Mouse (Mus musculus) ES-Bruce4 (cell line): Measurements from ENCODE around the gene Fndc8.
"Not testable (repeated sequence)": the region's sequence is repeated elsewhere in the genome, so short reads cannot be mapped to it uniquely, and the experiment has no call there.

Experiments
- CTCF ChIP-seq: IDR thresholded peaks from one replicate; pipeline ENCODE4 v1.8.1; 2011; ENCODE audit warnings: low read depth, low read length
- EP300 ChIP-seq: IDR thresholded peaks from 2 replicates; pipeline ENCODE4 v1.6.1; 2011; ENCODE audit warnings: low read depth, low read length; ENCODE audit not compliant: insufficient read depth
- POLR2A ChIP-seq: IDR thresholded peaks from one replicate; pipeline ENCODE4 v1.8.1; 2011; ENCODE audit warnings: low read length; ENCODE audit not compliant: insufficient read depth

DNA sequence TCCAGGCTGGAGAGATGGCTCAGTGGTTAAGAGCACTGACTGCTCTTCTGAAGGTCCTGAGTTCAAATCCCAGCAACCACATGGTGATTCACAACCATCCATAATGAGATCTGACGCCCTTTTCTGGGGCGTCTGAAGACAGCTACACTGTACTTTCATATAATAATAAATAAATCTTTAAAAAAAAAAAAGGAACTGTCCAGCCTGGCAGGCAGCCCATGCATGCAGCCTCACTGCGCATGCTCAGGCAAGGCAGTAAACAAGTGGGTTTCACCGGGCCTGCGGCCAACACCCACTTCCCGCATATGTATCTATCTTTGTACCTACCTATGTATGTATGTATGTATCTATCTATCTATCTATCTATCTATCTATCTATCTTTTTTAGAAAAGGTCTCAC, 32.0 kb downstream of the Fndc8 start:
- TF ChIP-seq POLR2A, CTCF, EP300: not testable (repeated sequence)
